Mouse (Mus musculus): ENCODE measurements at regions not wholly inside any gene's neighbourhood (a gene's known extent, or its start where the extent isn't known, plus 50 kb on each side); places are given as distances from the start of the nearest gene placed in this dataset.

GRCm38 (mm10) chr1:177609683-177610082, 119.9 kb upstream of the 1700016C15Rik start:
- Histone ChIP-seq H3K9me3 (ENCODE audit: low read length) (no peaks in the 10 kb centered on the region), H3K27ac (ENCODE audit: low read length) (no peak overlapping the region), H3K4me3 (ENCODE audit: low read length) (no peak overlapping the region), H3K4me2 (replicated peaks; ENCODE audit: low read depth, low read length) (no peak overlapping the region), H3K27me3 (ENCODE audit: insufficient read depth, low read length) (no peaks in the 10 kb centered on the region), H3K4me1 (ENCODE audit: insufficient read depth, low read length) (no peaks in the 10 kb centered on the region), H3K36me3 (ENCODE audit: insufficient read depth, low read length) (no peaks in the 10 kb centered on the region), H3K9ac (replicated peaks; ENCODE audit: low read length) (no peak overlapping the region)
- no peak for ATAC-seq (ENCODE audit: low FRiP score, low TSS enrichment)
- 71% methylated on average over 5 of the region's 5 CpGs for WGBS

- 73% methylated on average over 2 of the region's 2 CpGs for WGBS
- H3K36me3 ChIP-seq (ENCODE audit: insufficient read depth, low read length), result no peaks in the 10 kb centered on the region
- no peaks in the 10 kb centered on the region for H3K4me1 ChIP-seq (ENCODE audit: insufficient read depth, low read length)
- no peaks in the 10 kb centered on the region for H3K27me3 ChIP-seq (ENCODE audit: insufficient read depth, low read length)
- no peak for ATAC-seq (ENCODE audit: low FRiP score, low TSS enrichment)
- no peaks in the 10 kb centered on the region for H3K9me3 ChIP-seq (ENCODE audit: low read length)
- no peak overlapping the region for H3K4me3 ChIP-seq (ENCODE audit: low read length)
- no peak overlapping the region for H3K9ac ChIP-seq (replicated peaks; ENCODE audit: low read length)
- no peak overlapping the region for H3K4me2 ChIP-seq (replicated peaks; ENCODE audit: low read depth, low read length)
- H3K27ac ChIP-seq (ENCODE audit: low read length), result no peak overlapping the region
These were observed 119.5 kb upstream of the 1700016C15Rik start for GRCm38 (mm10) chr1:177610156-177610555.

GRCm38 (mm10) chr1:177612546-177612945, 117.1 kb upstream of the 1700016C15Rik start:
- no peak for ATAC-seq (ENCODE audit: low FRiP score, low TSS enrichment)
- H3K4me2 ChIP-seq (replicated peaks; ENCODE audit: low read depth, low read length), result no peak overlapping the region
- no peak overlapping the region for H3K4me3 ChIP-seq (ENCODE audit: low read length)
- no peaks in the 10 kb centered on the region for H3K4me1 ChIP-seq (ENCODE audit: insufficient read depth, low read length)
- H3K36me3 ChIP-seq (ENCODE audit: insufficient read depth, low read length), result no peaks in the 10 kb centered on the region
- H3K27ac ChIP-seq (ENCODE audit: low read length), result no peak overlapping the region
- H3K9ac ChIP-seq (replicated peaks; ENCODE audit: low read length), result no peak overlapping the region
- no peaks in the 10 kb centered on the region for H3K27me3 ChIP-seq (ENCODE audit: insufficient read depth, low read length)
- H3K9me3 ChIP-seq (ENCODE audit: low read length), result no peaks in the 10 kb centered on the region
- WGBS, result 77% methylated on average over 7 of the region's 7 CpGs

- no peak for ATAC-seq (ENCODE audit: low FRiP score, low TSS enrichment)
- H3K4me1 ChIP-seq (ENCODE audit: insufficient read depth, low read length), result no peaks in the 10 kb centered on the region
These were observed 114.0 kb upstream of the 1700016C15Rik start for GRCm38 (mm10) chr1:177615609-177616008.

GRCm38 (mm10) chr1:177616335-177617239, 113.0 kb upstream of the 1700016C15Rik start:
- no peak overlapping the region for H3K4me3 ChIP-seq (ENCODE audit: low read length)
- H3K27me3 ChIP-seq (ENCODE audit: insufficient read depth, low read length), result no peaks in the 10 kb centered on the region
- no peaks in the 10 kb centered on the region for H3K36me3 ChIP-seq (ENCODE audit: insufficient read depth, low read length)
- H3K4me1 ChIP-seq (ENCODE audit: insufficient read depth, low read length), result no peaks in the 10 kb centered on the region
- H3K9ac ChIP-seq (replicated peaks; ENCODE audit: low read length), result no peak overlapping the region
- 93% methylated on average over 24 of the region's 24 CpGs for WGBS
- no peak overlapping the region for H3K27ac ChIP-seq (ENCODE audit: low read length)
- ATAC-seq (ENCODE audit: low FRiP score, low TSS enrichment), result no peak
- H3K9me3 ChIP-seq (ENCODE audit: low read length), result no peaks in the 10 kb centered on the region
- no peak overlapping the region for H3K4me2 ChIP-seq (replicated peaks; ENCODE audit: low read depth, low read length)

More at GRCm38 (mm10) chr1:177615609-177616008, 114.0 kb upstream of the 1700016C15Rik start:
- no peak overlapping the region for H3K4me2 ChIP-seq (replicated peaks; ENCODE audit: low read depth, low read length)
- WGBS, result 89% methylated on average over 9 of the region's 9 CpGs
- H3K9ac ChIP-seq (replicated peaks; ENCODE audit: low read length), result no peak overlapping the region
- H3K27ac ChIP-seq (ENCODE audit: low read length), result no peak overlapping the region
- H3K9me3 ChIP-seq (ENCODE audit: low read length), result no peaks in the 10 kb centered on the region
- H3K4me3 ChIP-seq (ENCODE audit: low read length), result no peak overlapping the region
- no peaks in the 10 kb centered on the region for H3K36me3 ChIP-seq (ENCODE audit: insufficient read depth, low read length)
- H3K27me3 ChIP-seq (ENCODE audit: insufficient read depth, low read length), result no peaks in the 10 kb centered on the region

- Histone ChIP-seq H3K9me3 (ENCODE audit: low read length) (no peaks in the 10 kb centered on the region), H3K4me3 (ENCODE audit: low read length) (no peak overlapping the region), H3K4me2 (replicated peaks; ENCODE audit: low read depth, low read length) (no peak overlapping the region), H3K4me1 (ENCODE audit: insufficient read depth, low read length) (peaks cover 6% of the 10 kb centered on the region), H3K27me3 (ENCODE audit: insufficient read depth, low read length) (no peaks in the 10 kb centered on the region), H3K9ac (replicated peaks; ENCODE audit: low read length) (no peak overlapping the region), H3K36me3 (ENCODE audit: insufficient read depth, low read length) (no peaks in the 10 kb centered on the region), H3K27ac (ENCODE audit: low read length) (no peak overlapping the region)
- 86% methylated on average over 15 of the region's 15 CpGs for WGBS
- no peak for ATAC-seq (ENCODE audit: low FRiP score, low TSS enrichment)
These were observed 109.0 kb upstream of the 1700016C15Rik start for GRCm38 (mm10) chr1:177620501-177621099.

GRCm38 (mm10) chr1:177621854-177622590, 107.6 kb upstream of the 1700016C15Rik start:
- Histone ChIP-seq H3K36me3 (ENCODE audit: insufficient read depth, low read length) (no peaks in the 10 kb centered on the region), H3K4me1 (ENCODE audit: insufficient read depth, low read length) (peaks cover 6% of the 10 kb centered on the region), H3K9ac (replicated peaks; ENCODE audit: low read length) (no peak overlapping the region), H3K4me3 (ENCODE audit: low read length) (no peak overlapping the region), H3K9me3 (ENCODE audit: low read length) (no peaks in the 10 kb centered on the region), H3K27me3 (ENCODE audit: insufficient read depth, low read length) (no peaks in the 10 kb centered on the region), H3K4me2 (replicated peaks; ENCODE audit: low read depth, low read length) (no peak overlapping the region), H3K27ac (ENCODE audit: low read length) (no peak overlapping the region)
- WGBS, result 87% methylated on average over 17 of the region's 17 CpGs
- no peak for ATAC-seq (ENCODE audit: low FRiP score, low TSS enrichment)

GRCm38 (mm10) chr1:177623304-177623726, 106.3 kb upstream of the 1700016C15Rik start:
- no peak overlapping the region for H3K4me2 ChIP-seq (replicated peaks; ENCODE audit: low read depth, low read length)
- no peak overlapping the region for H3K4me3 ChIP-seq (ENCODE audit: low read length)
- peak; percentile 90 for ATAC-seq (ENCODE audit: low FRiP score, low TSS enrichment)
- WGBS, result 26% methylated on average over 6 of the region's 6 CpGs
- no peaks in the 10 kb centered on the region for H3K36me3 ChIP-seq (ENCODE audit: insufficient read depth, low read length)
- H3K9ac ChIP-seq (replicated peaks; ENCODE audit: low read length), result no peak overlapping the region
- H3K4me1 ChIP-seq (ENCODE audit: insufficient read depth, low read length), result peaks cover 6% of the 10 kb centered on the region
- H3K27ac ChIP-seq (ENCODE audit: low read length), result peak overlapping the region; percentile 85
- H3K9me3 ChIP-seq (ENCODE audit: low read length), result no peaks in the 10 kb centered on the region
- H3K27me3 ChIP-seq (ENCODE audit: insufficient read depth, low read length), result no peaks in the 10 kb centered on the region

GRCm38 (mm10) chr1:177623735-177624134, 105.9 kb upstream of the 1700016C15Rik start:
- no peak for ATAC-seq (ENCODE audit: low FRiP score, low TSS enrichment)
- Histone ChIP-seq H3K9me3 (ENCODE audit: low read length) (no peaks in the 10 kb centered on the region), H3K36me3 (ENCODE audit: insufficient read depth, low read length) (no peaks in the 10 kb centered on the region), H3K4me2 (replicated peaks; ENCODE audit: low read depth, low read length) (no peak overlapping the region), H3K9ac (replicated peaks; ENCODE audit: low read length) (no peak overlapping the region), H3K4me1 (ENCODE audit: insufficient read depth, low read length) (peaks cover 6% of the 10 kb centered on the region), H3K27ac (ENCODE audit: low read length) (peak overlapping the region; percentile 85), H3K4me3 (ENCODE audit: low read length) (no peak overlapping the region), H3K27me3 (ENCODE audit: insufficient read depth, low read length) (no peaks in the 10 kb centered on the region)
- WGBS, result 79% methylated on average over 6 of the region's 6 CpGs
